Mouse (Mus musculus) cerebellum, adult 11 months (tissue): Measurements from ENCODE around the gene Zfp760.
"Not testable (repeated sequence)": the region's sequence is repeated elsewhere in the genome, so short reads cannot be mapped to it uniquely, and the experiment has no call there.

Experiments used
- DNase-seq: peaks from one replicate; pipeline ENCODE4 v3.0.0; 2022

Zfp760 gene

DNA sequence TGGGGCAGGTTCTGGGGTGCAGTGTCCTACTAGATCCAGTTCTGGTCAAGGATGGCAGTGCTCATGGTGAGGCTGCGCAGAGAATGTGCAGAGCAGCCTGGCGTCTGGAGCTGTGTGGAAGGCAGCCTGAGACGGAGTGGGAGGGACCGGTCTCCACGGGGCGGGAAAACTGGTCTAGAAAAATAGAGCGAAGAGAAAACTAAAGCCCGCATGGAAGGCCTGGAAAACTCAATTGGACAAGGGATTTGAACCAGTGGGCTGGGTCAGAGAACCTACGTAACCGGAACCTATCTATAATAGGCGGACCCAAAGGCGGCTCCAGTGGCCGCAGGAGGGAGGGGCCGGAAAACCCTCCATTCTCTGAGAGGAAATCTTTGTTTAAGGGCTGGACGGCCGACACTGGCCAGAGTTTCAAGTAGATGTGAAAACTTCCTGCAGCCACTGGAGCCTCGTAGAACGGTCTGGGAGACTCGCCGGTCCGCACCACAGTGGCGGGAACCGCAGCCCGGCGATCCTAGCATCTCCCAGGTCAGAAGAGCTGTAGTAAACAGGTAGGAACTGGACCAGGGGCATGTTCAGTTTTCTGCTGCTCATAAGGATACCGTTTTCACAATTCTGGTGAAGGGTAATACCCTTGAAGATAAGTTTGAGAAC lies at the start of gene Zfp760:
Zfp760 (plus strand) TSS at position 399 of the 654 bp plus-strand sequence.
- DNase-seq, result peak; percentile 67

DNA sequence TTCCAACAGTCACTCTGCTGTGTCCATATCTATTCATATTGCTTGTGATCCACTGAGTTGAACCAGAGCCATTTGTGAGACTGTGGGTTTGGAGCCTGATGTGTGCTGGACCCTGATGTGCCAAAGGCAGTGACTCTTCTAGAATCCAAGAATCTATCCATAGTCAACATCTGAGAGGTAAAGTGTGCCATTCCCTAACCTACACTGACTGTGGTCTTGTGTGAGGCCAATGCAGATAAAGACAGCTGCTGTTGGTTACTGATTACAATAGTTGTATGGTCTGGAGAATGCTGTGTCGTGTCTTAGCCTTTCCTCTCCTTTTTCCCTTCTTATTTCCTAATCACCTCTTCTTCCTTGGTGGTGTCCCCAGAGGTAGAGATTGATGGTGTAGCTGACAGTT lies 28.7 kb upstream of the Zfp760 start:
- not testable (repeated sequence) for DNase-seq

DNA sequence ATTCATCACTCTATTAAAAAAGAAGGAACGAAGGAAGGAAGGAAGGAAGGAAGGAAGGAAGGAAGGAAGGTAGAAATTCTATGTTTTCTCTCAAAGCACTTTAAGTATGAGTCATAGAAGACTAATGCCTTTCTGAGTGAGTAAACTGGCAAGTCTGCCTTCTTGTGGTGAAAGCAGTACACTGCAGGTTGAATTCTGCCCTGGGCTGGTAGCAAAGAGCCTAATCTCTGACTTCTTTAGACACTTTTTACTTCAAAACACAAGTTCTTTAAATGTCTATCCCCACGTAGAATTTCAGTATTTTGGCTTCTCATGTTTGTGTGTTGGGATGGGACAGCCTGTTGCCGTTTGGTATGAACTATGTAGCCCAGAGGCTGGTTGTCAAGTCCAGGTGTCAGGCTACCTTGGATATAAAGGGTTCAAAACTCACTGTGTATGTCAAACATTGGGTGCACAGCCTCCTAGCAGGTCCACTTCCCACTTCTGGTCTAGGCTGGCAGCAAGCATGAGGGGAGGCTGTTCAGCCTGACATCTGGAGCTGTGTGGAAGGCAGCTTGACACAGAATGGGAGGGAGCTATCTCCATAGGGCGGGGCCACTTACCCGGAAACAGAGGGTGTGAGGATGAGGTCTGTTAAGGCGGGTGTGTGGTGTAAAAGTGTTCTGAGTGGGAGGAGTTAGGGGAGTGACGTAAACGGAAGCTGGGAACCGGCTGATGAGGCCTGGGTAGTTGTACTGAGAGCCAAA lies 28.1 kb upstream of the Zfp760 start:
- peak; percentile 61 for DNase-seq

DNA sequence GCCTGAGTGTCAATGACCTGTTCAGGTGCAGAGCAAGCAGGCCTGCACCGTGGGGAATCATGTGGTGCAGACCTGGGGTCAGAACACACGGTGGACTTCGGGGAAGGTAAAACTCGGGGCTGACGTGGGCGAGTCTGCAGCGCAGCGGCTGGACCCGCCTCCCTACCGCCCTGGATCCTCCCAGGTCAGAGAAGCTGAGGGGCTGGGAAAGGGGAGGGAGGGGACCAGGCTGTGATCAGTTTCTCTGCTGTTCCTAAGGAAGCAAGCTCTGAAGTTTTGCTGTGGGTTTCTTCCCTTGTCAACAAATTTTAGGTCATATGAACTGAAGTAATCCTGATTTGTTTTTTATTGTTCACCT lies 27.5 kb upstream of the Zfp760 start:
- not testable (repeated sequence) for DNase-seq

DNA sequence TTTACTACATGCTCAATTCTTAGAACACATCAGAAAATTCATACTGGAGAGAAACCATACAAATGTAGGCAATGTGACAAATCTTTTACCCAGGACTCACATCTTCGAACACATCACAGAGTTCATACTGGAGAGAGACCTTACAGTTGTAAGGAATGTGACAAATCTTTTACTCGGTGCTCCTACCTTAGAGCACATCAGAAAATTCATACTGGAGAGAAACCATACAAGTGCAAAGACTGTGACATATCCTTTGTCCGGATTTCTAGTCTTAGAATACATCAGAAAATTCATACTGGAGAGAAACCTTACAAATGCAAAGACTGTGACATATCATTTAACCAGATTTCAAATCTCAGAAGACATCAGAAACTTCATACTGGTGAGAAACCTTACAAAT lies 16.0 kb upstream of the Zfp760 start, which contains the start of gene Gm10226:
Gm10226 (plus strand) TSS at position 301 of the 400 bp plus-strand sequence.
- DNase-seq, result no peak

DNA sequence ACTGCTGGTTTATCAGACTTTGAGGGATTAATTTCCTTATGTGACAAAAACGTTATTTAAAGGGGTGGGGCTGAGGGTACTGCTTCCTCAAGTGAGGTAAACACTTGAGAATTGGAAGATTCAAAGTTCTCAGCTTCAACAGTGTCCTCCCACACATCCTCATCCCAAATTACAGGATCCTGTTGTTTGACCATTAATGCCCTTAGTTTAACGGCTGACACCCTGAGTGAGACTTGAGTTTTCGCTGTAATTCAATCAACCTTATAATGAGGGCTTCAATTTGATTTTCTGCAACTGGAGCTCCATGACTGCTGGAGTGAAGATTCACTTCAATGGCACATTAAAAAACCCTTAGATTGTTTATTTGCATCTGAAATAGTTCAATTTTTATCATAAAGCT lies 14.2 kb upstream of the Zfp760 start:
- DNase-seq, result no peak

DNA sequence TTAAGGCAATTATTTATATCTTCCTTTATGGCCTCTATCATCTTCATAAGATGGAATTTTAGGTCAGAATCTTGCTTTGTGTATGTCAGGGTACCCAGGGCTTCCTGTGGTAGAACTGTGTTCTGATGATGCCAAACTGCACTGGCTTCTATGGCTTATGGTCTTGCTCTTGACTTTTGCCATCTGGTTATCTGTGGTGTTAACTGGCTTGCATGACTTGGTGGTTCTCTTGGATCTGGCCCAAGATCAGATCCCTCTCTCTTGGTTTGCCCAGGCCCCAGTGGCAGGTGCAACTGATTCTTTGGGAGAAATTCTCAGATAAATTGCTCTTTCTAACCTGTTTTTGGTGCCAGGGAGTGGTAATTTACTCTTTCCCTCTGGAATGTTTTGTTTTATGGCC lies 11.5 kb upstream of the Zfp760 start:
- DNase-seq, result no peak

DNA sequence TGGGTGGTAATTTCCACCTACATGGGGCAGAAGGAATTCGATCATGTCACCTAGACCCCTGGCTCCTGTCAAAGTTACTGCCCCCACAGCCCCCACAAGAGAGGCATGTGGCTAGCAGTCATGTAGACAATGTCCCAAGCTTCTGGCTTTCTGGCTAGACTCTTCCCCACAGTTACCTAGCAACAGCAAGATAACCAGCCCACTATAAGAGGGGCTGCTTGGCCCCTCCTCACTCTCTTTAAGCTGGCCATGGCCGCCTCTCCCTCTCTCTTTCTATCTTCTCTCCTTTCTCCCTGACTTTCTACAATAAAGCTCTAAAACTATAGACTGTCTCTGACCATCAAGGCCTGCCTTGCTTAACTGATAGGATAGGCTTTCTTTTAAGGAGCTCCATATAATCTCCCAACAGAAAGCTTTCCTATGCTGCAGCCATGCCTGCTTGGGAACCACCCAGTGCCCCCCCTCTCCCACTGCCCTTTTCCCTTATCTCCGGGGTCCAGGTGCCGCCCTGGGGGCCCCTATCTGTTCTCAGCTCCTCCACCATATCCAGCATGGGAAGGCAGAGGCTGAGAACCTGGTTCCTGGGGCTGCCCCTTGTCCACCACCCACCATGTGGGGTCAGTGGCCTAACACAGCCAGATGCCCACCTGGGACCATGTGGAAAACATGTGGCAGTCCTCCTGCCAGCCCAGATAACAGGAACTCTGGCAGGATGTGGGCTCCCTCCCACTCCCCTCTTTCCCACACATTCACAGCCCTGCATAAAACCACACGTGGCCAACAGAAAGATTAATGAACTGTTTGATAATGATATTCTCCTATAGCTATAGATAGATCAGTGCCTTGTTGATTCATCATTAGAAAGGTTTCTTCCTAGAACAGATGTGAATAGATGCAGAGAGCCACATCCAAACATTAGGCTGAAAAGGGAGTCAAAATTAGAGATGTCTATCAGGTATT lies 5.0 kb upstream of the Zfp760 start:
- no peak for DNase-seq

DNA sequence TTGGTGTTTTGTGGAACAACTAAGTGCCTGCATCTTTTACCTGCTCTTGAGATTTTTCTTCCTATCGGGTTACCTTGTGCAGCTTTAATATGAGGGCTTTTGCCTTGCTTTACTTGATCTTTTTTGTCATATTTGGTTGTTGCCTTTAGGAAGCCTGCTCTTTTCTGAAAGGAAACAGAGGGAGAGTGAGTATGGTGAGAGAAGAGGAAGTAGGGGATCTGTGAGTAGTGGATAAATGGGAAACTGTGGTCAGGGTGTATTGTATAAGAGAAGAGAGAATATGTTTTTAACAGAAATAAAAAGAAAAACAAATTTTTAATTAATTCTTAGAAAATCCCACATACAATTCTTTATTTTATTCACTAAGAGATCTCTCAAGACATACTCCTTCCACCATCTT lies 4.1 kb upstream of the Zfp760 start:
- DNase-seq, result no peak

DNA sequence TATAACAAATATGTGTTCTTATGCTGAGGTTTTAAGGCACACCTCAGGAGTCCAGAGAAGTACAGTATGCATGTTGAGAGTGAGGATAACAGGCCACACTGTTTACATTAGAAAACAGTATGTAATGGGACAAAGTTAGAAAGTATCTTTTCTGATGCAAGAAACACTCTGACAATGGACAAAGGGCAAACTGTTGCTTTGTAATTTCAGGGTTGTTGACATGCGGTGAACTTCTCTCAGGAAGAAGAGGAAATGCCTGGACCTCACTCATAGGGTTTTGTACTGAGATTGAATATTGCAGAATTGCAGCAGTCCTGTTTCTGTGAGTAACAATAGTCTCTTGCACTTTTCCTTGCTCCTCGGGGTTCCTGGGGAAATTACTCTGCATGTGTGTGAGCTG lies 860 bp downstream of the Zfp760 start:
- DNase-seq, result no peak

DNA sequence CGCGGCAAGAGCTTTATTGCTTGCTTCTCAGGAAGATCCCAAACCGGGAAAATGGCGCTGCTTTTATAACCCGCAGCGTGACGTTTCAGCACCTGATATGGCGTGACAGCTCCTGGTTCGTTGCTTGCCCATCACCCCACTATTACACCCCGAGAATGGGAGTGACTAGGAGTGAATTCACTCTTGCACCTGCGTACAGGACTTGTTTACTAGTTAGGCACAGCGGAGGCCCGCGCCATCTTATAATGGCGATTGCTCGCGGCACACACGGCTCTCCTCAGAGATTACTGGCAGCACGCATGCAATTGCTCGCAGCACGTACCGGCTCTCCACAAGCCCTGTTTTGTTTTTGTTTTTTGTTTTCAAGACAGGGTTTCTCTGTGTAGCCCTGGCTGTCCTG lies 23.0 kb downstream of the Zfp760 start, which contains the start of gene Zfp229:
Zfp229 (plus strand) TSS at position 301 of the 400 bp plus-strand sequence.
- not testable (repeated sequence) for DNase-seq

DNA sequence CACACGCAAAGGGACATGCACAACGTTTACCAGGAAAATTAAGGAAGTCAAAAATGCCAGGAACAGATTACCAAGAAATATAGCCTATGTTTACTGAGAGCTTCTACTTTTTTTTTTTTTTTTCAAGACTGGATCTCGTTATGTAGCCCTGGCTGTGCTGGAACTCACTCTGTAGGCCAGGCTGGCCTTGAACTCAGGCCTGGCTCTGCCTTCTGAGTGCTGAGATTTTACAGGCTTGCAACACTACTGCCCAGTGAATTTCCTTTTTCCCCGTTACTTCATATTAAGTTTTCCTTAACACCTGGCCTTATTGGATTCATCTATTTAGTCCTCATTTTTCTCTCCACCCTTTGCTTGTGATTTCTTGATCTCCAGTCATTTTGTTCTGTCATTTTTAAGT lies 25.5 kb downstream of the Zfp760 start:
- no peak for DNase-seq

DNA sequence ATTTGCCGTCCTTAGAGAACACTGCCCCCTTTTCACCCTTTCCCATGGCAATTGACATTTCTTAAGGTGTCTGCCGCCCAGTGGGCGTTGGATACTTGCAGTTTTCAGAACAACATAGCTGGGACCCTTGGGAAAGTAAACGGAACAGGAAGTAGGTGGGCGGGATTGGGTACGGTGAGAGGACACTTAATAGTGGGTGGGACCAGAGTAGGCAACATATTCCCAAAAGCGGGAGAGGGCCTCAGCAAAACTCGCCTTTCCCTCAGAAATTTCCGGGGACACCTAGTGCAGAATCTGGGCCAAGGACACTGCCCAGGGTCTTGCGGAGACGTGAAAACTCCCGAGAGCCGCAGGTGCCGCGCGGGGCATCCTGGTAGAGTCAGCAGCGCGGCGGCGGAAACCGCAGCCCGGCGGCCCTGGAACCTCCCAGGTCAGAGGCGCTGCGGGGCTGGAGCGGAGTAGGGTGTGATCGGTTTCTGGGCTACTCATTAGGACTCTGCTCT lies 26.0 kb downstream of the Zfp760 start:
- peak; percentile 57 for DNase-seq

DNA sequence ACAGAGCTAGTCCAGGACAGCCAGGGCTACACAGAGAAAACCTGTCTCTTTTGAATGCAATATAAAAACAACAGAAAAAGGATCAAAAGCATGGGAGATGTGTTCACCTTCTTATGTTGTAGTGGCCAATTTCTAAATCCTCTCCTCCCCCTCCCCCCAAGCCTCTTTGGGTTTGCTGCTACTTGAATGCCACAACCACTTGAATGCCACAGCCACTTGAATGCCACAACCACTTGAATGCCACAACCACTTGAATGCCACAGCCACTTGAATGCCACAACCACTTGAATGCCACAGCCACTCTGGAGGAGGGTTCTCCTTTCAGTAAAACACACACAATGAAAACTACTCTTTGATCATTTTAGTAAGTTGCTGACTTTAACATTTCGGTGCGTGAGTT lies 45.2 kb downstream of the Zfp760 start:
- DNase-seq, result no peak

DNA sequence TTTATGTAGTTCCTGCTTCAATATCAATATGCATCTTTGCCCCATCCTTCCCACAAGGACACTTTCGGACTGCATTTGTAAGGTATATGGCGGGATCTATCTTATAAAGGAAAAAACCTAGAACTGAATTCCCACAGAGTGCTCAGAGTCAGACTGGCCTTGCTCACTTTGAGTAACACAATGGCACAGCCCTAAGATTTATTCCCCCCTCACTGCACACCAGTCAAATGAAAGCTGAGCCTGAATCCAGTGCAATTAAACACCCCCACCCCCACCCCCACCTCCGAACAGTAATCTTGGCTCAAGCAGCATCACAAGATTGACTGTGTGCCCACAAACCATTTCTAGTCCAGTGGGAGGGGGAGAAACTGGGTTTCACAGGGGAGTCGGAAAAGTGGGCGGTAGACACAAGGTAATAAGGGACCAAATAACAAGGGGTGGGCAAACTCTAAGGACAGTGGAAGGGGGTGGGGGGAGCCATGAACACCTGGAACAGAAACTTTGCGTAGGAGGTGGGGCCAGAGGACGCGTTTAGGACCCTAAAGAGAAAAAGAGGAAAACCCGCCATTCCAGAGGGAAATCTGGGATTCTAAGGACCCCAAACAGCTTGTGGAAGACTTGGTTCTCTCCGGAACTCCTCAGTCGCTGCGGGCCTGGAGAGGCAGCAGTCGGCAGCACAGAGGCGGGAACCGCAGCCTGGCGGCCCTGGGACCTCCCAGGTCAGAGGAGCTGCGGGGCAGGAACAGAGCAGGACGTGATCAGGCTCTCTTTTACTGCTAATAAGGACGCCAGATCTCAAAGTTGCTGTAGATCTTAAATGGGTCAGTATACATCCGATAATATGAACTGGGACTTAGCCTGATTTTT lies 46.0 kb downstream of the Zfp760 start:
- no peak for DNase-seq

DNA sequence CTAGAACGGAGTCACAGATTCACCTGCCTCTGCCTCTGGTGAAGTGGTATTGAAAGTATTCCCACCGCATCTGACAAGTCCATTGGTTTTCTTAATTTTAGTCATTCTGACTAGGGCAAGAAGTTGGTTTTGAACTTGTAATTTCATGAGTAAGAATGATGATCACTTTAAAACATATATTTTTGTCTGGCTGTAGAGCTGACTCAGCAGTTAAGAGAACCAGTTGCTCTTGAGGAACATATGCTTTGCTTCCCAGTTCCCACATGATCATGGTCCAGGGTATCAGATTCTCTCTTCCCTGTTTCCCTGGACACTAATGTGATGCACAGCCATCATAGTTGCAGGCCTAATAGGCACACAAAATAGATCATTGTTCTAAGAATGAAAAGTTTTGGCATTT lies 62.8 kb downstream of the Zfp760 start:
- no peak for DNase-seq
